Mouse (Mus musculus): Measurements from ENCODE around the gene Timm44.

The Timm44 gene

GRCm38 (mm10) chr8:4275275-4276110 lies at the start of gene Timm44:
Gene Timm44, minus strand, starts transcription at chr8:4275913.
- peak; percentile 94 to 96 for DNase-seq

GRCm38 (mm10) chr8:4324983-4325750 lies 49.5 kb upstream of the Timm44 start, which contains the start of the genes Ccl25 and Elavl1:
Gene Ccl25, plus strand, starts transcription at chr8:4325210.
Gene Elavl1, minus strand, starts transcription at chr8:4325413.
- DNase-seq, result peak; percentile 96

- no peak for DNase-seq
Observed at GRCm38 (mm10) chr8:4324525-4324924, 48.8 kb upstream of the Timm44 start.

- no peak for DNase-seq
Observed at GRCm38 (mm10) chr8:4323917-4324316, 48.2 kb upstream of the Timm44 start.

- DNase-seq, result peak; percentile 77 to 85
Observed at GRCm38 (mm10) chr8:4322470-4322869, 46.8 kb upstream of the Timm44 start.

GRCm38 (mm10) chr8:4321031-4321430 lies 45.3 kb upstream of the Timm44 start:
- DNase-seq, result no peak

GRCm38 (mm10) chr8:4320404-4320803 lies 44.7 kb upstream of the Timm44 start:
- DNase-seq, result no peak

GRCm38 (mm10) chr8:4319573-4319872 lies 43.8 kb upstream of the Timm44 start:
- no peak for DNase-seq

GRCm38 (mm10) chr8:4318796-4319572 lies 43.3 kb upstream of the Timm44 start:
- no peak for DNase-seq

- no peak for DNase-seq
Observed at GRCm38 (mm10) chr8:4318124-4318523, 42.4 kb upstream of the Timm44 start.

- no peak for DNase-seq
Observed at GRCm38 (mm10) chr8:4314852-4315251, 39.1 kb upstream of the Timm44 start.

- DNase-seq, result no peak
Observed at GRCm38 (mm10) chr8:4313254-4314124, 37.8 kb upstream of the Timm44 start.

- no peak for DNase-seq
Observed at GRCm38 (mm10) chr8:4312104-4312503, 36.4 kb upstream of the Timm44 start.

- no peak for DNase-seq
Observed at GRCm38 (mm10) chr8:4305838-4306237, 30.1 kb upstream of the Timm44 start.

GRCm38 (mm10) chr8:4304124-4304547 lies 28.4 kb upstream of the Timm44 start:
- DNase-seq, result no peak

GRCm38 (mm10) chr8:4297822-4298221 lies 22.1 kb upstream of the Timm44 start:
- no peak for DNase-seq

- no peak for DNase-seq
Observed at GRCm38 (mm10) chr8:4292738-4293137, 17.0 kb upstream of the Timm44 start.

GRCm38 (mm10) chr8:4276111-4276465 lies 375 bp upstream of the Timm44 start:
- no peak for DNase-seq

GRCm38 (mm10) chr8:4269609-4270008 lies 6.1 kb downstream of the Timm44 start:
- DNase-seq, result no peak

- no peak for DNase-seq
Observed at GRCm38 (mm10) chr8:4267627-4268026, 8.1 kb downstream of the Timm44 start.

- no peak for DNase-seq
Observed at GRCm38 (mm10) chr8:4265160-4265914, 10.4 kb downstream of the Timm44 start.

Measured in lung, adult 18-20 months (tissue).